In genomic region chr7:125527901-125528580, GRCm38 (mm10) we compare ENCODE assay signal across 20 mouse cellular contexts.
"Had no signal": no experiment of that assay in that cellular context is flagged by ENCODE, and none has a peak within 500 bp of the region (broad histone marks: within the 10 kb centered on the region; RNA-seq: fewer than 3 reads in every experiment).

No protein-coding gene starts in this region.

- H3K4me1 ChIP-seq: midbrain, embryonic 10.5 days; midbrain, embryonic 12.5 days; neural tube, embryonic 13.5 days; neural tube, embryonic 15.5 days; stomach, embryonic 15.5 days had no signal

- H3K4me3 ChIP-seq: midbrain, embryonic 10.5 days; midbrain, embryonic 12.5 days; myocyte; neural tube, embryonic 13.5 days; neural tube, embryonic 15.5 days; stomach, embryonic 15.5 days had no signal

- H3K9me3 ChIP-seq: midbrain, embryonic 10.5 days; midbrain, embryonic 12.5 days; neural tube, embryonic 13.5 days; neural tube, embryonic 15.5 days; stomach, embryonic 15.5 days had no signal

- H3K27ac ChIP-seq: midbrain, embryonic 10.5 days; midbrain, embryonic 12.5 days; neural tube, embryonic 13.5 days; neural tube, embryonic 15.5 days; stomach, embryonic 15.5 days; stomach, postnatal 0 days had no signal

- ATAC-seq: midbrain, embryonic 16.5 days had no signal

- H3K36me3 ChIP-seq: midbrain, embryonic 10.5 days; midbrain, embryonic 12.5 days; neural tube, embryonic 13.5 days; neural tube, embryonic 15.5 days; stomach, embryonic 15.5 days had no signal

- H3K27me3 ChIP-seq: neural tube, embryonic 13.5 days; neural tube, embryonic 15.5 days; stomach, embryonic 15.5 days had no signal

- DNase-seq: lung, adult 18-20 months; lung, embryonic 14.5 days; lung, postnatal 10 days; lung, postnatal 4 days; midbrain, embryonic 14.5 days; retina, postnatal 1 day; right cerebral cortex, adult 18-20 months; right cerebral cortex, postnatal 25 days; right cerebral cortex, postnatal 4 days; thymus, adult 2 months; thymus, postnatal 25 days; thymus, postnatal 4 days had no signal

- H3K9ac ChIP-seq: lung, embryonic 14.5 days; midbrain, embryonic 12.5 days; neural tube, embryonic 13.5 days; neural tube, embryonic 15.5 days; stomach, embryonic 15.5 days had no signal

- H3K4me2 ChIP-seq: lung, embryonic 14.5 days; midbrain, embryonic 12.5 days; neural tube, embryonic 13.5 days; neural tube, embryonic 15.5 days; stomach, embryonic 15.5 days had no signal
